Mouse (Mus musculus) limb, embryonic 14.5 days (tissue): ENCODE data around the gene Fam129b. TPM values are rescaled to one million over a fixed set of nuclear protein-coding genes. Genes with fewer than 3 reads are reported as not detected.

ENCODE experiments used
- ATAC-seq: fragments of 200-750 bp; cut with Nextera tagmentation; 2 replicates; pipeline ENCODE4 v1.8.0; 2017; ENCODE audit warnings: low read depth, moderate number of reproducible peaks, moderate TSS enrichment; ENCODE audit not compliant: low FRiP score
- DNase-seq: peaks from one replicate; pipeline ENCODE4 v3.0.0-alpha.2; 2015; ENCODE audit warnings: low spot score
- H3K27ac ChIP-seq: fragments of 300-500 bp; sonication (generic); replicated peaks from 2 replicates; pipeline ENCODE4 v1.5.1; 2014; ENCODE audit warnings: low read depth, mild to moderate bottlenecking, low read length, moderate library complexity, mixed read lengths
- H3K27me3 ChIP-seq: fragments of 300-500 bp; sonication (generic); 2 replicates; pipeline ENCODE4 v1.6.1; 2014; ENCODE audit warnings: low read length, mixed read lengths; ENCODE audit not compliant: control insufficient read depth, insufficient read depth
- H3K36me3 ChIP-seq: fragments of 300-500 bp; sonication (generic); 2 replicates; pipeline ENCODE4 v1.6.1; 2014; ENCODE audit warnings: mild to moderate bottlenecking, low read length, moderate library complexity, mixed read lengths; ENCODE audit not compliant: control insufficient read depth, insufficient read depth
- H3K4me1 ChIP-seq: fragments of 300-500 bp; sonication (generic); 2 replicates; pipeline ENCODE4 v1.6.1; 2014; ENCODE audit warnings: antibody characterized with exemption, low read length, mixed read lengths; ENCODE audit not compliant: control insufficient read depth, insufficient read depth
- H3K4me2 ChIP-seq: fragments of 300-500 bp; sonication (generic); replicated peaks from 2 replicates; pipeline ENCODE4 v1.6.1; 2014; ENCODE audit warnings: low read depth, mild to moderate bottlenecking, low read length, moderate library complexity; ENCODE audit not compliant: severe bottlenecking
- H3K4me3 ChIP-seq: fragments of 300-500 bp; sonication (generic); replicated peaks from 2 replicates; pipeline ENCODE4 v1.5.1; 2014; ENCODE audit warnings: low read length
- H3K9ac ChIP-seq: fragments of 300-500 bp; sonication (generic); 2 replicates; pipeline ENCODE4 v1.6.1; 2014; ENCODE audit warnings: mild to moderate bottlenecking, low read depth, low read length, moderate library complexity; ENCODE audit not compliant: severe bottlenecking
- H3K9me3 ChIP-seq: fragments of 300-500 bp; sonication (generic); 2 replicates; pipeline ENCODE4 v1.6.1; 2016; ENCODE audit warnings: low read length; ENCODE audit not compliant: control insufficient read depth
- POLR2A ChIP-seq: fragments of 200-500 bp; IDR thresholded peaks from 2 replicates; pipeline ENCODE4 v1.8.0; 2012; ENCODE audit warnings: inconsistent platforms, mild to moderate bottlenecking, moderate library complexity, borderline replicate concordance; ENCODE audit not compliant: insufficient read depth, insufficient read length; ENCODE audit errors: extremely low read depth
- WGBS: fragments of 180-500 bp; shearing (Covaris S2); extraction: QIAGEN DNeasy Blood & Tissue Kit; methylation state at CpG from one replicate; pipeline ENCODE4 v1.1.7; 2014; 5-methylcytosine and 5-hydroxymethylcytosine counted together
- polyA plus RNA-seq, 2 experiments: library from polyadenylated mRNA; depleted of rRNA in 1 of 2; stranded (reverse) in 1 of 2; unstranded in 1 of 2; fragments of >200 nt; fragmentation: Nextera tagmentation in 1 of 2; extraction: Ambion mirVana in 1 of 2; gene quantifications; 2 replicates each; pipeline versions ENCODE4 v1.2.1 to v1.2.3; 2012 to 2014

The Fam129b gene
- polyA plus RNA-seq, 2 experiments, result 46.2 to 73.5 TPM

- H3K4me2 ChIP-seq, result no peak overlapping the region
- no peak overlapping the region for H3K9ac ChIP-seq
- H3K4me3 ChIP-seq, result no peak overlapping the region
- DNase-seq (no peak), ATAC-seq (no peak)
- TF ChIP-seq POLR2A, result no peak
- H3K9me3 ChIP-seq, result no peaks in the 10 kb centered on the region
- 88% methylated on average over 11 of the region's 11 CpGs for WGBS
- H3K27me3 ChIP-seq, result no peaks in the 10 kb centered on the region
- H3K27ac ChIP-seq, result no peak overlapping the region
- peaks cover 65% of the 10 kb centered on the region for H3K36me3 ChIP-seq
- H3K4me1 ChIP-seq, result no peaks in the 10 kb centered on the region
Observed at GRCm38 (mm10) chr2:32947454-32947853, 71.5 kb downstream of the Fam129b start.

GRCm38 (mm10) chr2:32954581-32954980, 78.7 kb downstream of the Fam129b start:
- WGBS, result 86% methylated on average over 2 of the region's 2 CpGs

GRCm38 (mm10) chr2:32957344-32957743, 81.4 kb downstream of the Fam129b start:
- H3K4me1 ChIP-seq, result 0 out of 2 replicates have a peak, but pooled peaks cover 3% of the 10 kb centered on the region
- H3K27ac ChIP-seq, result no peak overlapping the region
- no peak overlapping the region for H3K9ac ChIP-seq
- no peak for TF ChIP-seq POLR2A
- no peak overlapping the region for H3K4me2 ChIP-seq
- no peak for ATAC-seq
- H3K27me3 ChIP-seq, result no peaks in the 10 kb centered on the region
- H3K9me3 ChIP-seq, result no peaks in the 10 kb centered on the region
- peaks cover 46% of the 10 kb centered on the region for H3K36me3 ChIP-seq
- WGBS, result 49% methylated on average over 7 of the region's 8 CpGs
- no peak overlapping the region for H3K4me3 ChIP-seq
- DNase-seq, result no peak

More at GRCm38 (mm10) chr2:32954581-32954980, 78.7 kb downstream of the Fam129b start:
- Histone ChIP-seq H3K4me2 (no peak overlapping the region), H3K27ac (no peak overlapping the region), H3K9ac (no peak overlapping the region), H3K4me3 (no peak overlapping the region), H3K9me3 (no peaks in the 10 kb centered on the region), H3K27me3 (no peaks in the 10 kb centered on the region), H3K36me3 (peaks cover 66% of the 10 kb centered on the region), H3K4me1 (no peaks in the 10 kb centered on the region)
- ATAC-seq, result no peak
- no peak for TF ChIP-seq POLR2A
- no peak for DNase-seq

- WGBS, result 87% methylated on average over 4 of the region's 4 CpGs
- no peak for TF ChIP-seq POLR2A
- Histone ChIP-seq H3K27ac (no peak overlapping the region), H3K36me3 (peaks cover 50% of the 10 kb centered on the region), H3K9ac (0 out of 2 replicates have a peak overlapping the region, but pooled peaks have one; percentile 65), H3K4me3 (peak overlapping the region; percentile 74; the same call in 1 of the 2 replicates), H3K27me3 (no peaks in the 10 kb centered on the region), H3K4me2 (peak overlapping the region; percentile 73), H3K9me3 (no peaks in the 10 kb centered on the region), H3K4me1 (peaks cover 20% of the 10 kb centered on the region; the same call in 1 of the 2 replicates)
- ATAC-seq (no peak), DNase-seq (no peak)
Observed at GRCm38 (mm10) chr2:32960273-32960672, 84.4 kb downstream of the Fam129b start.

- Histone ChIP-seq H3K4me1 (peaks cover 23% of the 10 kb centered on the region), H3K9ac (peak within 1 kb of the TSS; percentile 94)
Observed at GRCm38 (mm10) chr2:32961192-32961995, 85.5 kb downstream of the Fam129b start, which contains the start of the genes Rpl12 and Lrsam1. Rpl12 (plus strand) TSS chr2:32961559. Lrsam1 (minus strand) TSS chr2:32961614.

More at GRCm38 (mm10) chr2:32961192-32961995, 85.5 kb downstream of the Fam129b start, which contains the start of the genes Rpl12 and Lrsam1:
- Histone ChIP-seq H3K9me3 (no peaks in the 10 kb centered on the region), H3K4me3 (peak within 1 kb of the TSS; percentile 74), H3K4me2 (peak within 1 kb of the TSS; percentile 73), H3K36me3 (peaks cover 41% of the 10 kb centered on the region), H3K27ac (peak within 1 kb of the TSS; percentile 76), H3K27me3 (no peaks in the 10 kb centered on the region)
- ATAC-seq, result peak; percentile 91
- TF ChIP-seq POLR2A, result peak; percentile 96; the same call in 1 of the 2 replicates
- DNase-seq, result peak; percentile 96
- 3% methylated on average over 54 of the region's 55 CpGs for WGBS
